Mouse (Mus musculus): ENCODE results near the gene Fnip2. TPM values are rescaled to one million over a fixed set of nuclear protein-coding genes. Genes with fewer than 3 reads are reported as not detected.

The Fnip2 gene
- polyA plus RNA-seq, 2 experiments: 4.1 to 7.5 TPM

DNA sequence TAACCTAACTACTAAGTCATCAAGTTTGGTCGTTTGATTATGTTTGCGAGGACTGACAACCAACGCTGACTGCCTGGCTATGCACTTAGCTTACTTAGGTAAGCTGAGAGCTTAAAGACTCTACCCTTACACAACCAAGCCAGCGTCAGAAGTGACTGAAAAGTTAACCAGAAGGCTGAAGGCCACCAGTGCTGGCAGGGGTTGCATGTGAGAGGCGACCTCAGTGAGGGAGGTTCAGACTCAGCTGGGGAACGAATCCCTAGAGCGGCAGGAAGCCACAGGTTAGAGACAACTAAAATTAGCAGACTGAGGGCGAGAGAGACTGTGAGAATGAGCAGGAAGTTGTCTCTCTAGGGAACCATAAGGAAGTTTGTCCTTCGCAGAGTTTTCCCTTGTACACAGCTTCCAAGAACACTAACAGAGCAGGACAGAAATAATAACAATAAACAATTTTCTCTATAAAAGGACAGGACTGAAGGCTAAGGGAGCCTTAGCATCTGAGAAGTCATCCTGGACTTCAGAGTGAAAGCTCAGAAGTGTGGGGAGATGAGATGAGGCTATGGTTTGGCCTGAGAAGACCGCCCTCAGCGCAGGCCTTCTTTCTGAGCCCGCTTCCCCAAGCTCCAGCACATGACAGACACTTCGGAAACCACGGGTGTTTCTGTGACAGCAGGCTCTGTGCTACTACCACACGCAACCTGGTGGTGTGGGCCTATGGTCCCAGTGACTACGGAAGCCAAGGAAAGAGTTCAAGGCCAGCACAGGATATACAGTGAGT lies 83.1 kb downstream of the Fnip2 start:
- Histone ChIP-seq H3K36me3 (ENCODE audit: control insufficient read depth, insufficient read depth, low read length) (peaks cover 53% of the 10 kb centered on the region), H3K27ac (replicated peaks; ENCODE audit: low read depth, low read length) (no peak overlapping the region), H3K9me3 (ENCODE audit: control insufficient read depth, low read length) (0 out of 2 replicates have a peak, but pooled peaks cover 5% of the 10 kb centered on the region), H3K4me1 (ENCODE audit: control insufficient read depth, insufficient read depth, low read length) (no peaks in the 10 kb centered on the region), H3K4me3 (replicated peaks; ENCODE audit: low read length) (no peak overlapping the region), H3K4me2 (replicated peaks; ENCODE audit: low read depth, low read length, severe bottlenecking) (no peak overlapping the region), H3K9ac (ENCODE audit: low read depth, low read length, severe bottlenecking) (no peak overlapping the region), H3K27me3 (ENCODE audit: control insufficient read depth, insufficient read depth, low read length) (no peaks in the 10 kb centered on the region)
- 85% methylated on average over 16 of the region's 16 CpGs for WGBS
- TF ChIP-seq POLR2A (IDR thresholded peaks at IDR 0.05; ENCODE audit: borderline replicate concordance, extremely low read depth, insufficient read depth, insufficient read length): no peak
- ATAC-seq (ENCODE audit: low FRiP score, low read depth) (no peak), DNase-seq (ENCODE audit: low spot score) (no peak)

- DNase-seq (ENCODE audit: low spot score): no peak
- TF ChIP-seq POLR2A (IDR thresholded peaks at IDR 0.05; ENCODE audit: borderline replicate concordance, extremely low read depth, insufficient read depth, insufficient read length): no peak
- Histone ChIP-seq H3K4me1 (ENCODE audit: control insufficient read depth, insufficient read depth, low read length) (no peaks in the 10 kb centered on the region), H3K36me3 (ENCODE audit: control insufficient read depth, insufficient read depth, low read length) (peaks cover 35% of the 10 kb centered on the region), H3K4me2 (replicated peaks; ENCODE audit: low read depth, low read length, severe bottlenecking) (no peak overlapping the region), H3K27ac (replicated peaks; ENCODE audit: low read depth, low read length) (no peak overlapping the region), H3K9me3 (ENCODE audit: control insufficient read depth, low read length) (0 out of 2 replicates have a peak, but pooled peaks cover 5% of the 10 kb centered on the region), H3K9ac (ENCODE audit: low read depth, low read length, severe bottlenecking) (no peak overlapping the region), H3K4me3 (replicated peaks; ENCODE audit: low read length) (no peak overlapping the region), H3K27me3 (ENCODE audit: control insufficient read depth, insufficient read depth, low read length) (no peaks in the 10 kb centered on the region)
- no peak for ATAC-seq (ENCODE audit: low FRiP score, low read depth)
- WGBS: 71% methylated on average over 4 of the region's 4 CpGs
Observed at GRCm38 (mm10) chr3:79478880-79479279, 88.7 kb downstream of the Fnip2 start.

GRCm38 (mm10) chr3:79478400-79478799 lies 89.2 kb downstream of the Fnip2 start:
- peaks cover 32% of the 10 kb centered on the region for H3K36me3 ChIP-seq (ENCODE audit: control insufficient read depth, insufficient read depth, low read length)
- WGBS: 75% methylated on average over 8 of the region's 8 CpGs

GRCm38 (mm10) chr3:79475980-79476379 lies 91.6 kb downstream of the Fnip2 start:
- Histone ChIP-seq H3K9ac (ENCODE audit: low read depth, low read length, severe bottlenecking) (no peak overlapping the region), H3K36me3 (ENCODE audit: control insufficient read depth, insufficient read depth, low read length) (peaks cover 25% of the 10 kb centered on the region), H3K4me1 (ENCODE audit: control insufficient read depth, insufficient read depth, low read length) (no peaks in the 10 kb centered on the region), H3K27ac (replicated peaks; ENCODE audit: low read depth, low read length) (no peak overlapping the region), H3K9me3 (ENCODE audit: control insufficient read depth, low read length) (no peaks in the 10 kb centered on the region), H3K4me2 (replicated peaks; ENCODE audit: low read depth, low read length, severe bottlenecking) (no peak overlapping the region), H3K4me3 (replicated peaks; ENCODE audit: low read length) (no peak overlapping the region), H3K27me3 (ENCODE audit: control insufficient read depth, insufficient read depth, low read length) (no peaks in the 10 kb centered on the region)
- ATAC-seq (ENCODE audit: low FRiP score, low read depth): no peak
- 79% methylated on average over 2 of the region's 2 CpGs for WGBS
- DNase-seq (ENCODE audit: low spot score): no peak
- TF ChIP-seq POLR2A (IDR thresholded peaks at IDR 0.05; ENCODE audit: borderline replicate concordance, extremely low read depth, insufficient read depth, insufficient read length): no peak

More at GRCm38 (mm10) chr3:79478400-79478799, 89.2 kb downstream of the Fnip2 start:
- TF ChIP-seq POLR2A (IDR thresholded peaks at IDR 0.05; ENCODE audit: borderline replicate concordance, extremely low read depth, insufficient read depth, insufficient read length): no peak
- Histone ChIP-seq H3K4me1 (ENCODE audit: control insufficient read depth, insufficient read depth, low read length) (no peaks in the 10 kb centered on the region), H3K4me3 (replicated peaks; ENCODE audit: low read length) (no peak overlapping the region), H3K4me2 (replicated peaks; ENCODE audit: low read depth, low read length, severe bottlenecking) (no peak overlapping the region), H3K9me3 (ENCODE audit: control insufficient read depth, low read length) (0 out of 2 replicates have a peak, but pooled peaks cover 3% of the 10 kb centered on the region), H3K27me3 (ENCODE audit: control insufficient read depth, insufficient read depth, low read length) (no peaks in the 10 kb centered on the region), H3K9ac (ENCODE audit: low read depth, low read length, severe bottlenecking) (no peak overlapping the region), H3K27ac (replicated peaks; ENCODE audit: low read depth, low read length) (no peak overlapping the region)
- ATAC-seq (ENCODE audit: low FRiP score, low read depth): no peak
- no peak for DNase-seq (ENCODE audit: low spot score)

GRCm38 (mm10) chr3:79474911-79475310 lies 92.7 kb downstream of the Fnip2 start:
- no peak overlapping the region for H3K4me3 ChIP-seq (replicated peaks; ENCODE audit: low read length)
- H3K36me3 ChIP-seq (ENCODE audit: control insufficient read depth, insufficient read depth, low read length): peaks cover 16% of the 10 kb centered on the region
- WGBS: 72% methylated on average over 4 of the region's 4 CpGs
- no peak overlapping the region for H3K9ac ChIP-seq (ENCODE audit: low read depth, low read length, severe bottlenecking)
- DNase-seq (ENCODE audit: low spot score): no peak
- H3K9me3 ChIP-seq (ENCODE audit: control insufficient read depth, low read length): no peaks in the 10 kb centered on the region
- no peak overlapping the region for H3K4me2 ChIP-seq (replicated peaks; ENCODE audit: low read depth, low read length, severe bottlenecking)
- no peak overlapping the region for H3K27ac ChIP-seq (replicated peaks; ENCODE audit: low read depth, low read length)
- H3K27me3 ChIP-seq (ENCODE audit: control insufficient read depth, insufficient read depth, low read length): no peaks in the 10 kb centered on the region
- ATAC-seq (ENCODE audit: low FRiP score, low read depth): no peak
- TF ChIP-seq POLR2A (IDR thresholded peaks at IDR 0.05; ENCODE audit: borderline replicate concordance, extremely low read depth, insufficient read depth, insufficient read length): no peak
- no peaks in the 10 kb centered on the region for H3K4me1 ChIP-seq (ENCODE audit: control insufficient read depth, insufficient read depth, low read length)

Data from limb, embryonic 14.5 days (tissue).